Mouse (Mus musculus) olfactory bulb, adult 2 months (tissue): ENCODE data around the gene Fis1. TPM values are rescaled to one million over a fixed set of nuclear protein-coding genes. Genes with fewer than 3 reads are reported as not detected.

ENCODE experiments used
- H3K27ac ChIP-seq: fragments of 200-500 bp; 2 replicates; pipeline ENCODE4 v1.5.1; 2012; ENCODE audit warnings: low read depth, low read length; ENCODE audit not compliant: insufficient read depth
- H3K4me1 ChIP-seq: fragments of 200-500 bp; 2 replicates; pipeline ENCODE4 v1.6.1; 2012; ENCODE audit warnings: low read length; ENCODE audit not compliant: control insufficient read depth, insufficient read depth
- H3K4me3 ChIP-seq: fragments of 200-500 bp; 2 replicates; pipeline ENCODE4 v1.5.1; 2012; ENCODE audit warnings: mild to moderate bottlenecking, low read depth, low read length, moderate library complexity; ENCODE audit not compliant: insufficient read depth
- CTCF ChIP-seq: fragments of 200-500 bp; IDR thresholded peaks from 2 replicates; pipeline ENCODE4 v1.5.1; 2012; ENCODE audit warnings: low read depth, mild to moderate bottlenecking, low read length, moderate library complexity; ENCODE audit not compliant: insufficient read depth
- POLR2A ChIP-seq: fragments of 200-500 bp; IDR thresholded peaks from 2 replicates; pipeline ENCODE4 v1.6.1; 2012; ENCODE audit warnings: mild to moderate bottlenecking, low read depth, low read length, moderate library complexity; ENCODE audit not compliant: insufficient read depth
- WGBS: fragments of 180-500 bp; shearing (Covaris S2); methylation state at CpG from one replicate; pipeline ENCODE4 v1.1.7; 2018; 5-methylcytosine and 5-hydroxymethylcytosine counted together
- polyA plus RNA-seq: library from polyadenylated mRNA; stranded (reverse); fragments of >200 nt; gene quantifications from 2 replicates; pipeline ENCODE4 v1.2.4, GENCODE M21; 2012; ENCODE audit warnings: low replicate concordance; ENCODE audit not compliant: missing spikeins, insufficient read depth, insufficient read length

The Fis1 gene
- polyA plus RNA-seq, 1 experiment = not detected

DNA sequence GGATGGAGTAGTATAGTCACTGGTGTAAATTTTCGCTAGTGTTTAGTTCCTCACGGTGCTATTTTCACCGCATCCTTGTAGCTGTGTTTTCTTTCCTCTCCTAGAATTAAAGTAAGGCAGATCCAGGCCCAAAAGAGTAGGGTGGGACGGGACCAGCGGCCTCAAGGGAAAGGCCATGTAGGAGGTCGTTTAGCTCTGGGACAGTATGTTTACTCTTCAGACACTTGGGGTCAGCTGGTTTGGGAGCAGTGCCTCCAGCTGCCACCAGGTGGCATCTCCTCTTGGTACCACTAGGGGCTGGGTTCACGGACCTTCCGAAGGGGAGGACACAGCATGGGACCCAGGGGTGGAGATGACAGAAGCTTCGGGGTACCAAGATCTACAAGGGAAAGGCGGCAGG is 9.4 kb downstream of the Fis1 start:
- under 1% methylated on average over 10 of the region's 10 CpGs for WGBS
- peaks cover 15% of the 10 kb centered on the region; the same call in 1 of the 2 replicates for H3K4me1 ChIP-seq
- TF ChIP-seq CTCF (peak; percentile 94), POLR2A (no peak)
- H3K4me3 ChIP-seq = peak overlapping the region; percentile 85
- peak overlapping the region; percentile 82 for H3K27ac ChIP-seq

DNA sequence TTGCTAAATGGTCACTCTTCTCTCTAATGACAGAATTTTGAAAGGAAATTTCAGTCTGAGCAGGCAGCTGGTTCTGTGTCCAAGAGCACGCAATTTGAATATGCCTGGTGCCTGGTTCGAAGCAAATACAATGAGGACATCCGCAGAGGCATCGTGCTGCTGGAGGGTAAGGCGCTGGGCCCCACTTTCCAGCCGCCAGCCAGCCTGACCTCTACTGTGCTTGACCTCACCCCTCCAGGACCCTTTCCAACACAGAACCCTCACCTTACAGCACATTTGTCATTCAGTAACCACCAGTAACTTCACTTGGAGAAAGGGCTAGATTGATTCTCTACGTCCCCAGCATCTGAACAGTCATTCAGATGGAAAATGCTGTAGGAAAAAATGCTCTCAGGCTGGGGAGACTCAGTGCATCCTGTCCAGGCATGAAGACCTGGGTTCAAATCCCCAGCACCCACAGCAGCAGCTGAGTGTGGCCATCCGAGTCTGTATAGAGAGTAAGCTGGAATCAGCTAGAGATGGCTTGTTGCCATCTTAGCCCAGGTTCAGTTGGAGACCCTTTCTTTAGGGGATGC is 10.0 kb downstream of the Fis1 start:
- Histone ChIP-seq H3K4me3 (peak overlapping the region; percentile 85), H3K27ac (no peak overlapping the region), H3K4me1 (peaks cover 15% of the 10 kb centered on the region; the same call in 1 of the 2 replicates)
- TF ChIP-seq CTCF (no peak), POLR2A (no peak)
- 63% methylated on average over 8 of the region's 8 CpGs for WGBS

DNA sequence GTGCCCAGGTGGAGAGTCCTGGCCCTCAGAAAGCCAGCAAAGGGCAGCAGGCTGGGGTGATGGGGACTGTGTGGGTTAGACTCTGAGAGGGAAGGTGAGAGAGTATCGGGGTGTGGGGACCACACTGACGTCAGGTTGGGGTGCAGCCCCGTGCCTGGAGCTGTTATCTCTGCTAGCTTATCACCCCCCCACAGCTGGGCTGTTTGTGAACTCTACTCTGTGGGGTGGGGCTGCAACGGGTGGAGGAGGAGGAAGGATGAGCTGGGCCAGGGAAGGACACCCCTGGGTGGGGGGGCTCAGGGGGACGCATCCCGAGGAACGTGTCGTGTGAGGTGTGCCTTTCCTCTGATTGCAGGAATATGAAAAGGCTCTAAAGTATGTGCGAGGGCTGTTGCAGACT is 12.1 kb downstream of the Fis1 start:
- H3K4me1 ChIP-seq = peaks cover 12% of the 10 kb centered on the region; the same call in 1 of the 2 replicates
- no peak overlapping the region for H3K4me3 ChIP-seq
- TF ChIP-seq POLR2A (no peak), CTCF (no peak)
- no peak overlapping the region for H3K27ac ChIP-seq
- 93% methylated on average over 9 of the region's 9 CpGs for WGBS

DNA sequence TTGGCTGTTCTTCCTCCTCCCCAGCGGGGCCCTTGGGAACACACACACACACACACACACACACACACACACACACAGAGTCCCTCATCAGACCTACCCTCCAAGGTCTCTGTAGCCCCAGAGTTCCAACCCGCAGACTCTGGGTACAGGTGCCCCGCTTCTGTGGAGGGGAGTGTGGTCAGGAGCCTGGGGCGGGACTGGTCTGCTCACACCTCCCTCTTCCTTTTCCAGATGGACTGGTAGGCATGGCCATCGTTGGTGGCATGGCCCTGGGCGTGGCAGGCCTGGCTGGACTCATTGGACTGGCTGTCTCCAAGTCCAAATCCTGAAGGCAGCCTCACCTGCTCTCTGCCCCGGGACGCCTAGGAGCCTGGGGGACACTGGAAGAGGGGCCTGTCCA is 12.6 kb downstream of the Fis1 start:
- Histone ChIP-seq H3K4me3 (no peak overlapping the region), H3K27ac (no peak overlapping the region), H3K4me1 (peaks cover 12% of the 10 kb centered on the region; the same call in 1 of the 2 replicates)
- no peak for TF ChIP-seq CTCF
- no peak for TF ChIP-seq POLR2A
- WGBS = 93% methylated on average over 8 of the region's 8 CpGs

DNA sequence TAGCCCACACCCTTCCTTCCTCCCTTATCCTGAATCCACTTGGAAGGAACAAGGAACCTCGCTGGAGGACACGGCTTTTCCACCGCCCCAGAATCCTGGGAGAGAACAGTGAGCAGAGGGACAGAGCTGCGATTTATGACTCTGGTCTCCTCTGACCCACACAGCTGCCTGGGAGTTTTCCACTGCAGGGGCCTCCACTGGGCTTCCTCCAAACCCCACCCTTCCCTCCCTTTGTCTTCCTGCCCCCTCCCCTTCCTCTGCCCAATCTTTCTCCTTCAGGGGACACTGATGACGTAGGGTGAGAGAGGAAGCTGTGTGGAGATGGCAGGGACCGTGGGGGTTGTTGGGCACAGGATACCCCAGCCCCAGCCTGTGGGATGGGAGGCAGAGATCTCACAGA is 13.3 kb downstream of the Fis1 start, which contains the start of gene Cldn15:
Gene Cldn15, plus strand, starts transcription at position 286 of the 400 bp plus-strand sequence.
- 71% methylated on average over 6 of the region's 6 CpGs for WGBS
- H3K4me1 ChIP-seq = peaks cover 7% of the 10 kb centered on the region; the same call in 1 of the 2 replicates
- H3K4me3 ChIP-seq = no peak within 1 kb of the TSS
- H3K27ac ChIP-seq = no peak within 1 kb of the TSS
- TF ChIP-seq CTCF (no peak), POLR2A (no peak)

DNA sequence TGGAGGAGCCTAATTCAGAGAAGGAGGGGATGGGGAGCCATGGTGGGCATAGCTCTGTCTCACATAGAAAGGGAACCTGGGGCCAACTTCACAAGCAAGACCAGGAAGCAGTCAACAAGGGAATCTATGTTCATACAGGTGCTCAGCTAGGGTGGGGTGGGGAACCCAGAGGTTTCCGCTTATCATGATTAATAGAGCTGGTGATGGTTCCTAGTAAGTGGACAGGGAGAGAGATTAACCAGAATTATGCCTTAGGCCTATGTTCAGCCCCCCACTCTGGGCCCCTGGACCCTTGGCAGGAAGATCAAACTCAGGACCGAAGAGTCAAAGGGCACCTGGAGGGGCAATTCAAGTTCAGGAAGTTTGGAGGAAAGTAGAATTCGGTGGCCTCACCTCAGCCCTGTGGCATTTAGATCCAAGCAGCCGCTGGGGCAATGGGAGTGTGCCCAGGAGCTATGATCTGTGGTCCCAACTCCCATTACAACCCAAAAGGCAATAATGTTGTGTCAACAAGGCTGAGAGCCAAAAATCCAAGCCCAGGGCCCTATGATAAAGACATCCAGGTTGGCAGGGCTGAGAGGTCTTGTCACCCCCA is 13.9 kb downstream of the Fis1 start:
- Histone ChIP-seq H3K4me1 (peaks cover 6% of the 10 kb centered on the region; the same call in 1 of the 2 replicates), H3K4me3 (no peak overlapping the region), H3K27ac (no peak overlapping the region)
- 97% methylated on average over 4 of the region's 4 CpGs for WGBS
- TF ChIP-seq CTCF (no peak), POLR2A (no peak)

DNA sequence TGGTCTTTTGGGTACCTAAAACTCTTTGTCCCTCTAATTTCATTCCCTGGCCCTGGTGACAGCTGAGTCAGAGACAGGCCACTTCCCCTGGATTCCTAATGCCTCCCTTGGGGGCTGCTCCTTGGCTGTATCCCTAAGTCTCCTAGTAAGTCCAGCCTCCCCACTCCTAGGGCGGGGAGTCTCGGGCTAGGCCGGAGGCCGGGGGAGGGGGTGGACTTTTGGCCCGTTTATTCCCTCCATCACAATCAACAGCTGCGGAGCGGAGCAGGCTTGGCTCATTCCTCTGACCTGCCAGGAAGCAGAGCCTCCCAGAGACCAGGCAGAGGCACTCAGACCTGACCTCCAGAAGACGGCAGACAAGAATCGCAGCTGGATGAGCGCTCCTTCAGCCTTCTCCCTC is 14.5 kb downstream of the Fis1 start:
- H3K4me1 ChIP-seq = peaks cover 6% of the 10 kb centered on the region; the same call in 1 of the 2 replicates
- no peak overlapping the region for H3K4me3 ChIP-seq
- TF ChIP-seq POLR2A (no peak), CTCF (no peak)
- WGBS = 67% methylated on average over 10 of the region's 10 CpGs
- no peak overlapping the region for H3K27ac ChIP-seq

DNA sequence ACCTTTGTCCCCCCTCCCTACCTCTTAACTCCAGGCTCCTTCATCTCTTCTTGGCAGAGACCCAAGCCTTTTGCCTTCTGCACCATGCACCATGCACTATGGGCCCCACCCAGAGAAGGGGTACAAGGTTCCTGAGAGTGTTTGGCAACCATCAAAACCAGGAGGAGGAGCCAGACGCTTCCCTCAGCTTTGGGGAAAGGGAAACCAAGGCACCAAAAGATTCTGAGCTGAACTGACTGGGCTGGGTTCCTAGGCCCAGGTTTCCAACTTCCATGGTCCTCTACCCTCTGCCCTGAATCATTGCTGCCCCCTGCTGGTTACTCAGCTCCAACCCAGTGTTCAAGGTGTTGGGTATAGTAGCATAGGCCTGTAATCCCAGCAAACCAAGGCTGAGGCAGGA is 17.6 kb downstream of the Fis1 start:
- no peak for TF ChIP-seq CTCF
- TF ChIP-seq POLR2A = no peak

DNA sequence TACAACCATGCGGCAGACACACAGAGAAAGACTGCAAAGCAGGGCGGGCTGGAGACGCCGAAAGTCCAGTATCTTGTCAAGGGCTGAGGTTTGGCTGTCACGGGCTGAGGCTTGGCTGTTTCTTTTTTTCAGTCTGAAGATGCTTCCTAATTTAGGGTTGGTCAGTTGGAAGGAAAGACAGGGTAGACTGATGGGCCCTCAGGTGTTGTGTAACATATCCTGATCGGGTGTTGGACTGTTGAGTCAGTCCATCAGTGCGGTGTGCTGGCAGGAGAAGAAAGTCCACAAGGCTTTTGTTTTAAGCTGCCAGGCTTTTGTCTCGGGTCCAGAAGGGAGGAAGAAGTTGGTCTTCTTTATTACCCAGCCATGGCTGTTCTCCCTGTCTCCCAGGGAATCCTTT is 20.6 kb downstream of the Fis1 start:
- no peak overlapping the region for H3K27ac ChIP-seq
- TF ChIP-seq POLR2A (no peak), CTCF (no peak)
- no peaks in the 10 kb centered on the region for H3K4me1 ChIP-seq
- 83% methylated on average over 8 of the region's 8 CpGs for WGBS
- H3K4me3 ChIP-seq = no peak overlapping the region

More for the DNA sequence above, 17.6 kb downstream of the Fis1 start:
- Histone ChIP-seq H3K4me1 (no peaks in the 10 kb centered on the region), H3K27ac (no peak overlapping the region), H3K4me3 (no peak overlapping the region)
- WGBS = 82% methylated on average over 1 of the region's 1 CpGs

DNA sequence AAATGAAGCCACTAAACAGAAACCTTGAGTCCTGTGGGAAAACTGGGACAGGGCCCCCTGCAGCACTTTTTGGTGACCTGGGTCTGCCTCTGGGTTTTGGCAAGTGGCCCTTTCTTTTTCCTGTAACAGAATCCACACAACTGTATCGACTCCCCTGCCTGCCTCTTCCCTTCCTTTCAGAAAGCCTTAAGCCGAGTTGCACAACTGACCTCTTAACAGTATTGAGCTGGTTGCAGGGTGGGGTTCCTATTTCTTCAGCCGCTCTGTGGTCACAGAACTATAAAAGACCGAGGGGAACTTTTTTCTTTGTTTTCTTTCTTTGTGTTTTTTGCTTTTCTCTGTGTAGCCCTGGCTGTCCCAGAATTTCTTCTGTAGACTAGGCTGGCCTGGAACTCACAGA is 24.7 kb downstream of the Fis1 start:
- no peak overlapping the region for H3K4me3 ChIP-seq
- 60% methylated on average over 4 of the region's 4 CpGs for WGBS
- TF ChIP-seq POLR2A = no peak
- TF ChIP-seq CTCF = no peak
- no peak overlapping the region for H3K27ac ChIP-seq
- H3K4me1 ChIP-seq = no peaks in the 10 kb centered on the region
